7 mouse cellular contexts compared by ENCODE assay signal in genomic region chr15:10890220-10890921, GRCm38 (mm10).
A peak's percentile ranks its signal among the peaks of the same experiment; 100 is the strongest.
DNase-seq lines count a peak whose midpoint lies in the region; ATAC-seq lines count a peak whose summit lies in the region.

No protein-coding gene starts in this region.

- no peaks in the 10 kb centered on the region for H3K9me3 ChIP-seq in intestine, embryonic 14.5 days (ENCODE audit: control insufficient read depth, low read length)
- no peaks in the 10 kb centered on the region; the same call in 1 of the 2 replicates for H3K9me3 ChIP-seq in liver, embryonic 13.5 days (replicated peaks)

- H3K4me2 ChIP-seq in intestine, embryonic 14.5 days (ENCODE audit: low read length): no peak overlapping the region
- no peak overlapping the region for H3K4me2 ChIP-seq in liver, embryonic 13.5 days

- peak; percentile 99 for DNase-seq in NIH3T3 (ENCODE audit: low read depth)
- peak; percentile 87 for DNase-seq in adrenal gland, postnatal 25 days
- peak; percentile 87 for DNase-seq in gastrocnemius, postnatal 14 days
- peak; percentile 62 for DNase-seq in intestine, embryonic 14.5 days (ENCODE audit: low spot score)
- no peak for DNase-seq in liver, embryonic 13.5 days
- DNase-seq in skeletal muscle tissue, adult 2 months (ENCODE audit: low read depth, low spot score): peak; percentile 93
- no peak for DNase-seq in left cerebral cortex, adult 9 months (ENCODE audit: low spot score in 2 of 2)

- no peak overlapping the region for H3K9ac ChIP-seq in intestine, embryonic 14.5 days (ENCODE audit: low read length)
- H3K9ac ChIP-seq in liver, embryonic 13.5 days: no peak overlapping the region

- ATAC-seq in intestine, embryonic 14.5 days (replicated peaks; ENCODE audit: low FRiP score, low TSS enrichment, low read depth): no peak
- peak; percentile 65 for ATAC-seq in liver, embryonic 13.5 days (ENCODE audit: low read depth)

- no peaks in the 10 kb centered on the region for H3K36me3 ChIP-seq in intestine, embryonic 14.5 days (ENCODE audit: control insufficient read depth, insufficient read depth, low read length)
- H3K36me3 ChIP-seq in liver, embryonic 13.5 days: no peaks in the 10 kb centered on the region

- no peak overlapping the region for H3K27ac ChIP-seq in intestine, embryonic 14.5 days (ENCODE audit: low read depth)
- H3K27ac ChIP-seq in liver, embryonic 13.5 days: peak overlapping the region; percentile 23; the same call in 1 of the 2 replicates

- 39% methylated on average over 8 of the region's 8 CpGs for WGBS in intestine, embryonic 14.5 days
- 23% methylated on average over 8 of the region's 8 CpGs for WGBS in liver, embryonic 13.5 days (ENCODE audit: insufficient replicate concordance)

- no peaks in the 10 kb centered on the region for H3K27me3 ChIP-seq in intestine, embryonic 14.5 days (replicated peaks; ENCODE audit: control insufficient read depth, insufficient read depth, low read length)
- H3K27me3 ChIP-seq in liver, embryonic 13.5 days: no peaks in the 10 kb centered on the region

- peaks cover 7% of the 10 kb centered on the region; the same call in 1 of the 2 replicates for H3K4me1 ChIP-seq in intestine, embryonic 14.5 days (replicated peaks; ENCODE audit: control insufficient read depth, insufficient read depth, low read length)
- H3K4me1 ChIP-seq in liver, embryonic 13.5 days (replicated peaks): peaks cover 3% of the 10 kb centered on the region; the same call in 1 of the 2 replicates

- intact Hi-C loops in gastrocnemius, postnatal 14 days (cut with DNase I; ENCODE audit: low total_unique reads): no loop called here

- H3K4me3 ChIP-seq in intestine, embryonic 14.5 days (ENCODE audit: low read depth, low read length): no peak overlapping the region
- H3K4me3 ChIP-seq in liver, embryonic 13.5 days (replicated peaks): no peak overlapping the region

Comparison
In these comparisons a context has a peak if more than half of its experiments do, and no peak if none do; other contexts are left out.
1. DNase-seq: peak in NIH3T3 (single experiment), adrenal gland, postnatal 25 days (single experiment), gastrocnemius, postnatal 14 days (single experiment), intestine, embryonic 14.5 days (single experiment) and skeletal muscle tissue, adult 2 months (single experiment); none in liver, embryonic 13.5 days (single experiment) and left cerebral cortex, adult 9 months (0 of 2).